Mouse (Mus musculus) liver, postnatal 0 days (tissue): ENCODE measurements around the gene Slc26a10. TPM values are rescaled to one million over a fixed set of nuclear protein-coding genes. Genes with fewer than 3 reads are reported as not detected.
A peak's percentile ranks its signal among the peaks of the same experiment; 100 is the strongest.
"Not testable (repeated sequence)": the region's sequence is repeated elsewhere in the genome, so short reads cannot be mapped to it uniquely, and the experiment has no call there.

Source experiments
- ATAC-seq: fragments of 200-750 bp; cut with Nextera tagmentation; 2 replicates; pipeline ENCODE4 v1.8.0; 2017; ENCODE audit warnings: mild to moderate bottlenecking, moderate library complexity
- DNase-seq: peaks from one replicate; pipeline ENCODE4 v3.0.0-alpha.2; 2016
- H3K27ac ChIP-seq: fragments of 300-500 bp; sonication (generic); 2 replicates; pipeline ENCODE4 v1.5.1; 2014; ENCODE audit warnings: antibody characterized with exemption, moderate library complexity, mild to moderate bottlenecking, low read depth
- H3K27me3 ChIP-seq: fragments of 300-500 bp; sonication (generic); 2 replicates; pipeline ENCODE4 v1.6.1; 2014; ENCODE audit warnings: low read length, control low read depth, mixed read lengths; ENCODE audit not compliant: insufficient read depth
- H3K36me3 ChIP-seq: fragments of 300-500 bp; sonication (generic); replicated peaks from 2 replicates; pipeline ENCODE4 v1.6.1; 2014; ENCODE audit warnings: mild to moderate bottlenecking, control low read depth, low read length, moderate library complexity, mixed read lengths; ENCODE audit not compliant: insufficient read depth
- H3K4me1 ChIP-seq: fragments of 300-500 bp; sonication (generic); 2 replicates; pipeline ENCODE4 v1.6.1; 2014; ENCODE audit warnings: antibody characterized with exemption, mild to moderate bottlenecking, control low read depth; ENCODE audit not compliant: insufficient read depth
- H3K4me2 ChIP-seq: fragments of 300-500 bp; sonication (generic); 2 replicates; pipeline ENCODE4 v1.6.1; 2014; ENCODE audit warnings: low read depth, mild to moderate bottlenecking, low read length, moderate library complexity, mixed read lengths
- H3K4me3 ChIP-seq: fragments of 300-500 bp; sonication (generic); 2 replicates; pipeline ENCODE4 v1.5.1; 2014; ENCODE audit warnings: low read depth, low read length
- H3K9ac ChIP-seq: fragments of 300-500 bp; sonication (generic); replicated peaks from 2 replicates; pipeline ENCODE4 v1.6.1; 2014; ENCODE audit warnings: mild to moderate bottlenecking, moderate library complexity
- H3K9me3 ChIP-seq: fragments of 300-500 bp; sonication (generic); 2 replicates; pipeline ENCODE4 v1.6.1; 2016; ENCODE audit warnings: mild to moderate bottlenecking, control low read depth, low read length, mixed read lengths
- CTCF ChIP-seq: sonication (generic); IDR thresholded peaks from 2 replicates; pipeline ENCODE4 v1.5.1; 2016; ENCODE audit warnings: antibody characterized with exemption, low read depth
- EP300 ChIP-seq: IDR thresholded peaks from 2 replicates; pipeline ENCODE4 v1.6.1; 2016; ENCODE audit warnings: antibody characterized with exemption, low read depth, mild to moderate bottlenecking
- WGBS: fragments of 180-500 bp; shearing (Covaris S2); extraction: QIAGEN DNeasy Blood & Tissue Kit; methylation state at CpG from one replicate; pipeline ENCODE4 v1.1.7; 2014; ENCODE audit not compliant: insufficient replicate concordance; 5-methylcytosine and 5-hydroxymethylcytosine counted together
- polyA plus RNA-seq: library from polyadenylated mRNA; unstranded; fragments of >200 nt; fragmentation: Nextera tagmentation; extraction: Ambion mirVana; gene quantifications from 2 replicates; pipeline ENCODE4 v1.2.1, GENCODE M21; 2015

Slc26a10 gene
- polyA plus RNA-seq, 1 experiment from 2014 or later: 2.0 TPM

DNA sequence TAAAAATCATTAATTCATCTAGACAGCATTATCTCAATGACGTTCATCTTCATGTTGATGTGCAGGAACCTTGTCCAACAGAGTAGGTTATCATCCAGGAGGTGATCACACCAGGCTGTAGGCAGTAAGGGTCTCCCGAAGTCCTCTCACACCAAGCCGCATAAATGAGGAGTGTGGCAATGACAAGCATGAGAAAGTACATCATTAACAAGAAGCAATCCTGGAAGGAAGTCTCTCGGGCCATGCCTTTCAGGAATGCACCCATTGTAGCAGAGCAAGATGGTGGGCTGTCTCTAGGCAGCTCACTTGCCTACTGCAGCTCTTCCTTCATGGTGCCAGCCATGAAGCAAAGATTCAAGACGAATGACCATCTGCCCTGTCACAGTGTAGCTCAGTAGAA is 25.8 kb downstream of the Slc26a10 start:
- no peak for DNase-seq
- Histone ChIP-seq H3K9me3 (no peaks in the 10 kb centered on the region), H3K27ac (peak overlapping the region; percentile 86; the same call in 1 of the 2 replicates)

DNA sequence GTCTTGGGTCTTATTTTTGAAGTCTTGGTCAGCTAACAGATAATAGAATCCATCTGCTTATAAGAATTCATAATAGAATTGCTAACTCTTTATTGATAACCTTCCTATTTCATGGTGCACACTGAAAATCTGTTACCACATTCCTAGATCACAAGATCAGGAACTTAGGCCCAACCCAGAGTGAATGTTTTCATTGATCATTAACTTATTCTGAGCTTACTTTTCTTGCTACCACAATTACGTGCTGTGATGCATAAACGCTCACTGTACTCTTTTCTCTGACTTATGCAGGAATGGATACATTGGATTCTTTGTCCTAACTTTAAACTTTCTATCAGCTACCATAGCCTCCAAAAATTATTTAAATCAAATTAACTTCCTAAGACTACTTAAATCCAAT is 26.2 kb downstream of the Slc26a10 start:
- no peak for TF ChIP-seq CTCF
- TF ChIP-seq EP300: no peak
- peak; percentile 32; the same call in 1 of the 2 replicates for ATAC-seq
- no peak overlapping the region for H3K27ac ChIP-seq
- H3K4me3 ChIP-seq: no peak overlapping the region
- no peak overlapping the region for H3K9ac ChIP-seq
- no peaks in the 10 kb centered on the region for H3K27me3 ChIP-seq
- H3K4me2 ChIP-seq: no peak overlapping the region
- peaks cover 9% of the 10 kb centered on the region for H3K4me1 ChIP-seq
- no peak for DNase-seq
- no peaks in the 10 kb centered on the region for H3K9me3 ChIP-seq
- no peaks in the 10 kb centered on the region for H3K36me3 ChIP-seq
- WGBS: 70% methylated on average over 2 of the region's 2 CpGs

More for the DNA sequence above, 25.8 kb downstream of the Slc26a10 start:
- no peak overlapping the region for H3K4me2 ChIP-seq
- no peak overlapping the region for H3K4me3 ChIP-seq
- no peak for TF ChIP-seq EP300
- no peak for TF ChIP-seq CTCF
- no peaks in the 10 kb centered on the region for H3K36me3 ChIP-seq
- H3K27me3 ChIP-seq: no peaks in the 10 kb centered on the region
- ATAC-seq: no peak
- 72% methylated on average over 5 of the region's 5 CpGs for WGBS
- H3K9ac ChIP-seq: no peak overlapping the region
- H3K4me1 ChIP-seq: peaks cover 9% of the 10 kb centered on the region

DNA sequence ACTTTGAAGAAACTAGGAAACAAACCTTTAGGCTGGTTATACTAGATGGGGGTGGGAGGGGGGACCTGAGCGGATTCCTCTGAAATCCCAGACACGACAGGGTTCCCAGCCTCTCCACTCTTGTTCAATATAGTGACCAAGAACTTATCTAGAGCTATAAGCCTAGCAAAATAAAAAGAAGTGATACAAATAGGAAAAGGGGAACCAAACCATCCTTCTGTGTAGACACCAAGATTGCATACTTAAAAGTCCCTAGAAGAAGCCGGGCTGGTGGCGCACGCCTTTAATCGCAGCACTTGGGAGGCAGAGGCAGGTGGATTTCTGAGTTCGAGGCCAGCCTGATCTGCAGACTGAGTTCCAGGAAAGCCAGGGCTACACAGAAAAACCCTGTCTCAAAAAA is 27.1 kb downstream of the Slc26a10 start:
- Histone ChIP-seq H3K36me3 (no peaks in the 10 kb centered on the region), H3K4me3 (no peak overlapping the region), H3K4me1 (peaks cover 9% of the 10 kb centered on the region), H3K27me3 (no peaks in the 10 kb centered on the region), H3K4me2 (peak overlapping the region; percentile 29), H3K9ac (no peak overlapping the region), H3K9me3 (no peaks in the 10 kb centered on the region), H3K27ac (0 out of 2 replicates have a peak overlapping the region, but pooled peaks have one; percentile 44)
- ATAC-seq: no peak
- no peak for TF ChIP-seq CTCF
- no peak for TF ChIP-seq EP300
- DNase-seq: no peak
- WGBS: 88% methylated on average over 7 of the region's 7 CpGs

DNA sequence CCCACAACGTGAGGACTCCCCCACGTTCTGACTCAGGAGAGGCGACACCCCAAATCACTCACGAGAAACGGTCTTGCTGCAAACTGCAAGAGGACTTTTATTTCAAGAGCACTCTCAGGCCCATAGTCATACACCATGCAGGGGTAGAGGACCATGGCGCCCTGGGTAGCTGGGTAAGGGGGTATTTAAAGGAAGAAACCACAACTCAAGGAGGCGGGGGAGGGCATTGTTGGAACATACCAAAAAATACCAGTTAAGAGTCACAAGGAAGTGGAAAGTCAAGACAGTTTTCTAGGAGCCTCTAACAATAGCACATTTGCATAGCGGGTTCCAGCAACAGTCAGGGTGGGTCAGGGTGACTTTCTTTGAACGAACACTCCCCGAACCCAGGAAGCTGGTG is 27.9 kb downstream of the Slc26a10 start:
- not testable (repeated sequence) for DNase-seq, H3K4me3 ChIP-seq, ATAC-seq, H3K9me3 ChIP-seq, H3K4me1 ChIP-seq, H3K4me2 ChIP-seq, H3K36me3 ChIP-seq, H3K27me3 ChIP-seq, H3K27ac ChIP-seq, H3K9ac ChIP-seq
- 86% methylated on average over 10 of the region's 10 CpGs for WGBS

DNA sequence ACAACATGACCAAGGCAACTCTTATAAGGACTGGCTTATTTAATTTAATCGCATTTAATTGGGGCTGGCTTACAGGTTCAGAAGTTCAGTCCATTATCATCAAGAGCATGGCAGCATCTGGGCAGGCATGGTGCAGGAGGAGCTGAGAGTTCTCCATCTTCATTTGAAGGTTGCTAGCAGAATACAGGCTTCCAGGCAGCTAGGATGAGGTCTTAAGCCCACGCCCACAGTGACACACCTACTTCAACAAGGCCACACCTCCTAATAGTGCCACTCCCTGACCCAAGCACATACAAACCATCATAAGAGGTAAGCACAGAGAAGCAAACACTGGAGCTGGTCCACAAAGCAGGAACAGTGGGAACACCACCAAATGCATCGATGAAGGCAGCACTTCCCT is 29.2 kb downstream of the Slc26a10 start:
- ATAC-seq, H3K9ac ChIP-seq, H3K9me3 ChIP-seq, H3K36me3 ChIP-seq, H3K4me3 ChIP-seq, H3K4me1 ChIP-seq, H3K4me2 ChIP-seq, H3K27me3 ChIP-seq, DNase-seq: not testable (repeated sequence)
- peak overlapping the region; percentile 55 for H3K27ac ChIP-seq
- WGBS: 80% methylated on average over 3 of the region's 3 CpGs

DNA sequence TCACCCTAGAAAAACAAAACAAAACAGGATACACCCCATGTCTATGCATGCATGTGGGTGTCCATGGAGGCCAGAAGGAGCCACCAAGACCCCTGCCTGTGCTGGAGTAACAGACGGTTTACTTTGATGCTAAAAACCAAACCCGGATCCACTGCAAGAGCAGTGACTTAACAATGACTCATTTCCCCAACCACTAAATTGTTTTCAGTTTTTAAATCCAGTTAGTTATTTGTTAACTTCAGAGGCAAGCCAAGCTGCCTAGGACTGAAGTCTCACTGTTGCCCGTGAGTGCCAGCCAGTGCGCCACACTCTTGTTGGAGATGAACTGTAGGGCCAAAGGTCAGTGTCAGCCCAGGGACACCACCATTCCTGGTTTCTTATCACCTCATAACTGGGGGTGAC is 30.0 kb downstream of the Slc26a10 start:
- H3K27ac ChIP-seq: peak overlapping the region; percentile 55
- H3K4me3 ChIP-seq: no peak overlapping the region
- no peak for TF ChIP-seq CTCF
- peak; percentile 41 for DNase-seq
- no peaks in the 10 kb centered on the region for H3K36me3 ChIP-seq
- peaks cover 9% of the 10 kb centered on the region for H3K4me1 ChIP-seq
- H3K27me3 ChIP-seq: no peaks in the 10 kb centered on the region
- 58% methylated on average over 4 of the region's 4 CpGs for WGBS
- H3K9me3 ChIP-seq: no peaks in the 10 kb centered on the region
- peak; percentile 78 for ATAC-seq
- H3K4me2 ChIP-seq: no peak overlapping the region
- no peak overlapping the region for H3K9ac ChIP-seq

DNA sequence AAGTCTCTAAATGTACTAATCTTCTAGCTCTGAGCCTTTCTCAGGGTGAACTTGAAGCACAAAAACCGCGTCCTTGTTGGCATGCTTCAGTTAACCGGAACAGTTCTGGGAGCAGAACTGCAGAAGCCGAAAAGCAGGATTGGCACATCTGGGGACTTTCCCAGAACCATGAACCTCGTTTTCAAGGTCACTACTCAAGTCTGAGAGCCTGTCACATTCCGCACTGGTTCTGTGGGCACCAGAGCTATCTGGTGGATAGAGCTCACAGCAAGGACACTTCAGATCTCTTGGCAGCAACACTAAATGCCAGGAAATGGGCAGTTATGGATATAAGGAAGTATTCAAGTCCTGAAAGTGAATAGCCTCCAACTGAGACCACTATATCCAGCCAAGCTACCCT is 33.3 kb downstream of the Slc26a10 start:
- H3K4me3 ChIP-seq: no peak overlapping the region
- no peak for DNase-seq
- 62% methylated on average over 6 of the region's 6 CpGs for WGBS
- H3K27ac ChIP-seq: no peak overlapping the region
- H3K36me3 ChIP-seq: no peaks in the 10 kb centered on the region
- 0 out of 2 replicates have a peak overlapping the region, but pooled peaks have one; percentile 7 for H3K9ac ChIP-seq
- H3K4me2 ChIP-seq: no peak overlapping the region
- TF ChIP-seq EP300 (no peak), CTCF (no peak)
- H3K27me3 ChIP-seq: no peaks in the 10 kb centered on the region
- peaks cover 5% of the 10 kb centered on the region for H3K4me1 ChIP-seq
- no peaks in the 10 kb centered on the region for H3K9me3 ChIP-seq
- ATAC-seq: no peak
